Mouse (Mus musculus): ENCODE data around the gene Ccr1.

GRCm38 (mm10) chr9:123975630-123976029 lies 7.1 kb upstream of the Ccr1 start:
- TF ChIP-seq POLR2A (IDR thresholded peaks at IDR 0.05; ENCODE audit: control insufficient read depth, low read depth, low read length) (no peak), CTCF (IDR thresholded peaks at IDR 0.05; ENCODE audit: control insufficient read depth, insufficient read depth, insufficient replicate concordance, low read depth, low read length) (no peak)

Measured in testis, adult 2 months (tissue).